Mouse (Mus musculus) embryonic fibroblast, embryonic 13.5 days (primary cell): Measurements from ENCODE around the gene Zfp212.

Experiments
- CTCF ChIP-seq: IDR thresholded peaks from 2 replicates; pipeline ENCODE4 v1.5.1; 2011; ENCODE audit warnings: mild to moderate bottlenecking, control low read depth, low read length, moderate library complexity, borderline replicate concordance; ENCODE audit not compliant: insufficient read depth
- POLR2A ChIP-seq: IDR thresholded peaks from 2 replicates; pipeline ENCODE4 v1.6.1; 2011; ENCODE audit warnings: low read depth, mild to moderate bottlenecking, control low read depth, low read length, moderate library complexity

- TF ChIP-seq CTCF (no peak), POLR2A (no peak)
These were observed 15.2 kb upstream of the Zfp212 start for GRCm38 (mm10) chr6:47904917-47905695.
